Mouse (Mus musculus): ENCODE measurements around the gene Slc4a4. TPM values are rescaled to one million over a fixed set of nuclear protein-coding genes. Genes with fewer than 3 reads are reported as not detected.
A peak's percentile ranks its signal among the peaks of the same experiment; 100 is the strongest.

The Slc4a4 gene
- polyA plus RNA-seq, 1 experiment: 13.1 TPM

GRCm38 (mm10) chr5:88952757-88953577 lies 66.3 kb downstream of the Slc4a4 start:
- 72% methylated on average over 17 of the region's 17 CpGs for WGBS
- DNase-seq (ENCODE audit: low read depth, low spot score): no peak

- WGBS: 67% methylated on average over 5 of the region's 5 CpGs
- no peak for DNase-seq (ENCODE audit: low read depth, low spot score)
Observed at GRCm38 (mm10) chr5:88957735-88958134, 71.1 kb downstream of the Slc4a4 start.

GRCm38 (mm10) chr5:88958966-88959365 lies 72.3 kb downstream of the Slc4a4 start:
- no peak for DNase-seq (ENCODE audit: low read depth, low spot score)
- 93% methylated on average over 5 of the region's 5 CpGs for WGBS

- DNase-seq (ENCODE audit: low read depth, low spot score): no peak
- 91% methylated on average over 6 of the region's 6 CpGs for WGBS
Observed at GRCm38 (mm10) chr5:88959412-88959811, 72.8 kb downstream of the Slc4a4 start.

GRCm38 (mm10) chr5:88960342-88961105 lies 73.9 kb downstream of the Slc4a4 start:
- 81% methylated on average over 5 of the region's 5 CpGs for WGBS
- DNase-seq (ENCODE audit: low read depth, low spot score): no peak

GRCm38 (mm10) chr5:88961351-88961761 lies 74.7 kb downstream of the Slc4a4 start:
- no peak for DNase-seq (ENCODE audit: low read depth, low spot score)
- 48% methylated on average over 7 of the region's 7 CpGs for WGBS

GRCm38 (mm10) chr5:88964685-88965290 lies 78.2 kb downstream of the Slc4a4 start:
- WGBS: 75% methylated on average over 6 of the region's 6 CpGs
- DNase-seq (ENCODE audit: low read depth, low spot score): no peak

GRCm38 (mm10) chr5:88966507-88966906 lies 79.9 kb downstream of the Slc4a4 start:
- WGBS: 90% methylated on average over 4 of the region's 4 CpGs
- DNase-seq (ENCODE audit: low read depth, low spot score): no peak

GRCm38 (mm10) chr5:88968923-88969639 lies 82.5 kb downstream of the Slc4a4 start:
- WGBS: 33% methylated on average over 11 of the region's 11 CpGs

GRCm38 (mm10) chr5:88971554-88971953 lies 84.9 kb downstream of the Slc4a4 start:
- no peak for DNase-seq (ENCODE audit: low read depth, low spot score)

More at GRCm38 (mm10) chr5:88968923-88969639, 82.5 kb downstream of the Slc4a4 start:
- DNase-seq (ENCODE audit: low read depth, low spot score): no peak

- WGBS: 23% methylated on average over 7 of the region's 7 CpGs
- DNase-seq (ENCODE audit: low read depth, low spot score): peak; percentile 64
Observed at GRCm38 (mm10) chr5:88972277-88972676, 85.7 kb downstream of the Slc4a4 start.

GRCm38 (mm10) chr5:88973130-88973529 lies 86.5 kb downstream of the Slc4a4 start:
- DNase-seq (ENCODE audit: low read depth, low spot score): no peak
- WGBS: 90% methylated on average over 1 of the region's 1 CpGs

- DNase-seq (ENCODE audit: low read depth, low spot score): no peak
Observed at GRCm38 (mm10) chr5:88975694-88976093, 89.1 kb downstream of the Slc4a4 start.

- DNase-seq (ENCODE audit: low read depth, low spot score): no peak
- 82% methylated on average over 3 of the region's 3 CpGs for WGBS
Observed at GRCm38 (mm10) chr5:88976428-88976827, 89.8 kb downstream of the Slc4a4 start.

GRCm38 (mm10) chr5:88980740-88981139 lies 94.1 kb downstream of the Slc4a4 start:
- 36% methylated on average over 4 of the region's 4 CpGs for WGBS
- DNase-seq (ENCODE audit: low read depth, low spot score): no peak

- DNase-seq (ENCODE audit: low read depth, low spot score): peak; percentile 39
- 10% methylated on average over 8 of the region's 8 CpGs for WGBS
Observed at GRCm38 (mm10) chr5:88981243-88982014, 94.8 kb downstream of the Slc4a4 start.

GRCm38 (mm10) chr5:88982040-88982736 lies 95.6 kb downstream of the Slc4a4 start:
- 25% methylated on average over 3 of the region's 3 CpGs for WGBS
- no peak for DNase-seq (ENCODE audit: low read depth, low spot score)

GRCm38 (mm10) chr5:88983170-88983569 lies 96.6 kb downstream of the Slc4a4 start:
- no peak for DNase-seq (ENCODE audit: low read depth, low spot score)
- WGBS: 48% methylated on average over 2 of the region's 2 CpGs

- 36% methylated on average over 7 of the region's 7 CpGs for WGBS
Observed at GRCm38 (mm10) chr5:88983652-88984051, 97.0 kb downstream of the Slc4a4 start.

More at GRCm38 (mm10) chr5:88983652-88984051, 97.0 kb downstream of the Slc4a4 start:
- DNase-seq (ENCODE audit: low read depth, low spot score): peak; percentile 53

Data from large intestine, adult 2 months (tissue).